Mouse (Mus musculus): ENCODE data around the gene Armh1.

Armh1 gene

GRCm38 (mm10) chr4:117251801-117252316 lies at the start of gene Armh1, which contains the start of gene Tmem53:
TSS of gene Armh1 (minus strand) at chr4:117252125.
TSS of gene Tmem53 (plus strand) at chr4:117251951.
- DNase-seq = peak; percentile 93

GRCm38 (mm10) chr4:117299921-117300320 lies 48.0 kb upstream of the Armh1 start:
- no peak for DNase-seq

GRCm38 (mm10) chr4:117297819-117298218 lies 45.9 kb upstream of the Armh1 start:
- no peak for DNase-seq

- DNase-seq = no peak
Measured at GRCm38 (mm10) chr4:117296849-117297593, 45.1 kb upstream of the Armh1 start.

- no peak for DNase-seq
Measured at GRCm38 (mm10) chr4:117291696-117292095, 39.8 kb upstream of the Armh1 start.

- DNase-seq = peak; percentile 87
Measured at GRCm38 (mm10) chr4:117288927-117289801, 37.2 kb upstream of the Armh1 start.

- DNase-seq = no peak
Measured at GRCm38 (mm10) chr4:117288277-117288926, 36.5 kb upstream of the Armh1 start.

GRCm38 (mm10) chr4:117284363-117284762 lies 32.4 kb upstream of the Armh1 start:
- no peak for DNase-seq

- no peak for DNase-seq
Measured at GRCm38 (mm10) chr4:117283271-117284191, 31.6 kb upstream of the Armh1 start.

GRCm38 (mm10) chr4:117281090-117281845 lies 29.3 kb upstream of the Armh1 start:
- no peak for DNase-seq

- no peak for DNase-seq
Measured at GRCm38 (mm10) chr4:117280397-117280930, 28.5 kb upstream of the Armh1 start.

GRCm38 (mm10) chr4:117279253-117279642 lies 27.3 kb upstream of the Armh1 start:
- DNase-seq = no peak

- no peak for DNase-seq
Measured at GRCm38 (mm10) chr4:117278381-117279252, 26.7 kb upstream of the Armh1 start.

- DNase-seq = no peak
Measured at GRCm38 (mm10) chr4:117277687-117278086, 25.8 kb upstream of the Armh1 start.

- no peak for DNase-seq
Measured at GRCm38 (mm10) chr4:117277021-117277420, 25.1 kb upstream of the Armh1 start.

- DNase-seq = no peak
Measured at GRCm38 (mm10) chr4:117276281-117276711, 24.4 kb upstream of the Armh1 start.

GRCm38 (mm10) chr4:117274720-117275119 lies 22.8 kb upstream of the Armh1 start:
- DNase-seq = no peak

- no peak for DNase-seq
Measured at GRCm38 (mm10) chr4:117272459-117272858, 20.5 kb upstream of the Armh1 start.

- peak; percentile 82 for DNase-seq
Measured at GRCm38 (mm10) chr4:117270278-117270677, 18.4 kb upstream of the Armh1 start.

Measured in kidney, adult 18-20 months (tissue).